Comparison of ENCODE assay signal across 9 mouse cellular contexts in the genomic region with DNA sequence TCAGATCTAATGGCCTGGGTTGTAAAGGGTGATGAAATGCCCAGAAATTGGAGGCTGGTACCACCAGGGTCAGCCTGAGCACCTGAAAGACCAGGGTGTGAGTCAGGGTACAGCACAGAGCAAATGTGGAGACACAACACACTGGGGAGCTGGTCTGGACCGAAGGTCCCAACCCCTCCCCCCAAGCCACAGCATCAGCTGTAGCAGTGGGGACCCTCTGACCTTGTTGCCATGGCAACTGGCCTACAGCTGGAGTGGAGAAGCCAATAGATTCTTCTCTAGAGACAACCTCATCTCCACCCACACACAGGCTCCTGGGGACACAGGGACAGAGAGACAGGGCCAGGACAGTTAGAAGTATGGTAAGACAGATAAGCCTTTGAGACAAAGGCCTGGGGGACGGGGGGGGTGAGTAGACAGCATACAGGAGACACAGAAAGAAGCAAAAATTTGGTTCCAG. TPM values are rescaled to one million over a fixed set of nuclear protein-coding genes. Genes with fewer than 3 reads are reported as not detected.
DNase-seq lines count a peak whose midpoint lies in the region; ATAC-seq and TF ChIP-seq lines count a peak whose summit lies in the region.
"Had no signal": no experiment of that assay in that cellular context is flagged by ENCODE, and none has a peak within 500 bp of the region (broad histone marks: within the 10 kb centered on the region; RNA-seq: fewer than 3 reads in every experiment).

No protein-coding gene starts in this region.

- peaks cover 2% of the 10 kb centered on the region; the same call in 1 of the 2 replicates for H3K36me3 ChIP-seq in heart, embryonic 11.5 days (ENCODE audit: control insufficient read depth, insufficient read depth, low read length)
- 0 out of 2 replicates have a peak, but pooled peaks cover 9% of the 10 kb centered on the region for H3K36me3 ChIP-seq in intestine, embryonic 14.5 days (ENCODE audit: control insufficient read depth, insufficient read depth, low read length)
- no peaks in the 10 kb centered on the region for H3K36me3 ChIP-seq in myocyte (ENCODE audit: control insufficient read depth, insufficient read depth)
- H3K36me3 ChIP-seq: embryonic facial prominence, embryonic 13.5 days had no signal

- no peak for TF ChIP-seq CTCF in lung, adult 2 months (IDR thresholded peaks at IDR 0.05; ENCODE audit: insufficient read depth, low read length)

- peak overlapping the region; percentile 6 for H3K9ac ChIP-seq in heart, embryonic 11.5 days (ENCODE audit: low read depth, low read length)
- no peak overlapping the region for H3K9ac ChIP-seq in intestine, embryonic 14.5 days (ENCODE audit: low read length)
- H3K9ac ChIP-seq: embryonic facial prominence, embryonic 13.5 days had no signal

- no peak for ATAC-seq in heart, embryonic 11.5 days (replicated peaks; ENCODE audit: insufficient number of reproducible peaks, low FRiP score, low TSS enrichment)
- ATAC-seq in intestine, embryonic 14.5 days (replicated peaks; ENCODE audit: low FRiP score, low TSS enrichment, low read depth) = no peak

- no peaks in the 10 kb centered on the region for H3K9me3 ChIP-seq in heart, embryonic 11.5 days (replicated peaks; ENCODE audit: control insufficient read depth, low read length)
- H3K9me3 ChIP-seq in intestine, embryonic 14.5 days (ENCODE audit: control insufficient read depth, low read length) = no peaks in the 10 kb centered on the region
- H3K9me3 ChIP-seq: embryonic facial prominence, embryonic 13.5 days had no signal

- peak overlapping the region; percentile 7; the same call in 1 of the 2 replicates for H3K4me2 ChIP-seq in heart, embryonic 11.5 days
- H3K4me2 ChIP-seq in intestine, embryonic 14.5 days (ENCODE audit: low read length) = peak overlapping the region; percentile 38
- H3K4me2 ChIP-seq in myocyte (ENCODE audit: low read depth) = peak overlapping the region; percentile 52
- H3K4me2 ChIP-seq: embryonic facial prominence, embryonic 13.5 days had no signal

- no peaks in the 10 kb centered on the region for H3K79me2 ChIP-seq in myocyte (ENCODE audit: control insufficient read depth, insufficient read depth)

- H3ac ChIP-seq in myocyte (ENCODE audit: control insufficient read depth, insufficient read length) = no peak overlapping the region

- WGBS in heart, embryonic 11.5 days (ENCODE audit: insufficient replicate concordance) = 16% methylated on average over 2 of the region's 2 CpGs
- 8% methylated on average over 2 of the region's 2 CpGs for WGBS in intestine, embryonic 14.5 days
- WGBS in lung, adult 2 months = 48% methylated on average over 2 of the region's 2 CpGs

- TF ChIP-seq POLR2A in myocyte (IDR thresholded peaks at IDR 0.05; ENCODE audit: insufficient read length, low read depth) = no peak
- TF ChIP-seq POLR2A in lung, adult 2 months (IDR thresholded peaks at IDR 0.05; ENCODE audit: borderline replicate concordance, extremely low read depth, low read depth, low read length) = no peak

- H3K27me3 ChIP-seq in heart, embryonic 11.5 days (ENCODE audit: control insufficient read depth, insufficient read depth, low read length) = no peaks in the 10 kb centered on the region
- H3K27me3 ChIP-seq in intestine, embryonic 14.5 days (replicated peaks; ENCODE audit: control insufficient read depth, insufficient read depth, low read length) = no peaks in the 10 kb centered on the region
- no peaks in the 10 kb centered on the region for H3K27me3 ChIP-seq in myocyte (ENCODE audit: control insufficient read depth, insufficient read depth, insufficient read length)

- H3K27ac ChIP-seq in heart, embryonic 11.5 days (ENCODE audit: low read depth, low read length) = peak overlapping the region; percentile 57
- peak overlapping the region; percentile 88 for H3K27ac ChIP-seq in intestine, embryonic 14.5 days (ENCODE audit: low read depth)
- H3K27ac ChIP-seq: embryonic facial prominence, embryonic 13.5 days had no signal

- H3K4me1 ChIP-seq in heart, embryonic 11.5 days (ENCODE audit: control insufficient read depth, insufficient read depth, low read length) = peaks cover 78% of the 10 kb centered on the region
- H3K4me1 ChIP-seq in intestine, embryonic 14.5 days (replicated peaks; ENCODE audit: control insufficient read depth, insufficient read depth, low read length) = peaks cover 46% of the 10 kb centered on the region
- H3K4me1 ChIP-seq in lung, adult 2 months (ENCODE audit: control insufficient read depth, insufficient read depth, low read length) = peaks cover 5% of the 10 kb centered on the region; the same call in 1 of the 2 replicates

- no peak overlapping the region for H3K4me3 ChIP-seq in heart, embryonic 11.5 days (ENCODE audit: low read depth, low read length)
- no peak overlapping the region for H3K4me3 ChIP-seq in intestine, embryonic 14.5 days (ENCODE audit: low read depth, low read length)
- no peak overlapping the region for H3K4me3 ChIP-seq in myocyte
- H3K4me3 ChIP-seq in lung, adult 2 months (replicated peaks; ENCODE audit: extremely low read depth, low read depth, low read length) = no peak overlapping the region
- H3K4me3 ChIP-seq: embryonic facial prominence, embryonic 13.5 days had no signal

- DNase-seq in heart, adult 9 months (ENCODE audit: low spot score in 2 of 2) = no peak
- peak; percentile 90 for DNase-seq in embryo, embryonic 10 days (ENCODE audit: low spot score)
- DNase-seq in intestine, embryonic 14.5 days (ENCODE audit: low spot score) = peak; percentile 63
- no peak for DNase-seq in urinary bladder, postnatal 4 days (ENCODE audit: low spot score in 2 of 2)
- no peak for DNase-seq in cerebellum, adult 9-10 months
- DNase-seq in lung, adult 2 months = no peak

TF ChIP-seq in myocyte, 11 proteins besides CTCF, POLR2A, EP300 and RAD21:
- TF ChIP-seq TCF12 (IDR thresholded peaks at IDR 0.05; ENCODE audit: insufficient read depth, poor library complexity, severe bottlenecking) (no peak), MYOD1 (IDR thresholded peaks at IDR 0.05; ENCODE audit: control insufficient read depth in 1 of 3, insufficient read length in 2 of 3, low read depth in 2 of 3) (no peak), CEBPB (IDR thresholded peaks at IDR 0.05; ENCODE audit: insufficient read depth, poor library complexity, severe bottlenecking) (peak; percentile 86), REST (IDR thresholded peaks at IDR 0.05; ENCODE audit: insufficient read depth, insufficient read length) (no peak), SRF (IDR thresholded peaks at IDR 0.05; ENCODE audit: control insufficient read depth, insufficient read length, low read depth) (no peak), MAX (IDR thresholded peaks at IDR 0.05; ENCODE audit: low read depth) (no peak), MYOG (IDR thresholded peaks at IDR 0.05; ENCODE audit: control insufficient read depth in 1 of 3, insufficient read depth in 1 of 3, insufficient read length in 2 of 3, low read depth in 2 of 3) (no peak), TCF3 (IDR thresholded peaks at IDR 0.05; ENCODE audit: insufficient read length, low read depth) (no peak)

RNA-seq across cellular contexts. Expression of a gene that starts 7.4 kb away (rescaled TPM):
- 19.4 and 20.8 TPM in 2 replicates for polyA plus RNA-seq in heart, embryonic 11.5 days (2014; fragmentation: Nextera tagmentation; extraction: Ambion mirVana)
- polyA plus RNA-seq in intestine, embryonic 14.5 days (2014; fragmentation: Nextera tagmentation; extraction: Ambion mirVana) = 9.0 and 11.2 TPM in 2 replicates
- polyA plus RNA-seq in myocyte (2012; fragmentation: generic; extraction: Trizol) = 10.3 TPM
- polyA plus RNA-seq in lung, adult 2 months (2012; rRNA removed) = 29.5 and 37.1 TPM in 2 replicates

RNA-seq across cellular contexts. Expression of a gene that starts 20.6 kb away (rescaled TPM):
- 21.5 and 30.4 TPM in 2 replicates for polyA plus RNA-seq in heart, embryonic 11.5 days (2014; fragmentation: Nextera tagmentation; extraction: Ambion mirVana)
- 6.6 and 6.8 TPM in 2 replicates for polyA plus RNA-seq in intestine, embryonic 14.5 days (2014; fragmentation: Nextera tagmentation; extraction: Ambion mirVana)
- 0.92 TPM for polyA plus RNA-seq in myocyte (2012; fragmentation: generic; extraction: Trizol)
- 21.0 and 28.2 TPM in 2 replicates for polyA plus RNA-seq in lung, adult 2 months (2012; rRNA removed)

RNA-seq across cellular contexts. Expression of a gene that starts 47.9 kb away (rescaled TPM):
- 0.49 and 1.5 TPM in 2 replicates for polyA plus RNA-seq in heart, embryonic 11.5 days (2014; fragmentation: Nextera tagmentation; extraction: Ambion mirVana)
- polyA plus RNA-seq in intestine, embryonic 14.5 days (2014; fragmentation: Nextera tagmentation; extraction: Ambion mirVana) = 0.66 and 1.0 TPM in 2 replicates
- 4.0 TPM for polyA plus RNA-seq in myocyte (2012; fragmentation: generic; extraction: Trizol)
- 2.0 and 9.7 TPM in 2 replicates for polyA plus RNA-seq in lung, adult 2 months (2012; rRNA removed)

RNA-seq across cellular contexts. Expression of a gene that starts 49.5 kb away (rescaled TPM):
- 44.6 and 53.1 TPM in 2 replicates for polyA plus RNA-seq in heart, embryonic 11.5 days (2014; fragmentation: Nextera tagmentation; extraction: Ambion mirVana)
- 56.4 and 64.0 TPM in 2 replicates for polyA plus RNA-seq in intestine, embryonic 14.5 days (2014; fragmentation: Nextera tagmentation; extraction: Ambion mirVana)
- 37.7 TPM for polyA plus RNA-seq in myocyte (2012; fragmentation: generic; extraction: Trizol)
- polyA plus RNA-seq in lung, adult 2 months (2012; rRNA removed) = 36.0 and 38.5 TPM in 2 replicates

Comparison
In these comparisons a context has a peak if more than half of its experiments do, and no peak if none do; other contexts are left out.
1. DNase-seq: peak in embryo, embryonic 10 days (single experiment) and intestine, embryonic 14.5 days (single experiment); none in heart, adult 9 months (0 of 2), urinary bladder, postnatal 4 days (0 of 2), cerebellum, adult 9-10 months (single experiment) and lung, adult 2 months (single experiment).
2. Peak in every context shown above with its lines, with median percentiles within 50 percentile points of each other: H3K4me2 ChIP-seq.